Mouse (Mus musculus): Measurements from ENCODE around the gene Olfr50. TPM values are rescaled to one million over a fixed set of nuclear protein-coding genes. Genes with fewer than 3 reads are reported as not detected.

The Olfr50 gene
- polyA plus RNA-seq (2015; fragmentation: Nextera tagmentation; extraction: Ambion mirVana): not detected in 2 replicates

GRCm38 (mm10) chr2:36790238-36790637 lies at the start of gene Olfr50:
Gene Olfr50 (plus strand): TSS chr2:36790538.
- Histone ChIP-seq H3K36me3 (ENCODE audit: control insufficient read depth, insufficient read depth) (no peaks in the 10 kb centered on the region), H3K27me3 (replicated peaks; ENCODE audit: control insufficient read depth, insufficient read depth, low read length) (no peaks in the 10 kb centered on the region), H3K4me3 (replicated peaks; ENCODE audit: low read length) (no peak within 1 kb of the TSS), H3K27ac (ENCODE audit: low read length) (no peak within 1 kb of the TSS), H3K4me1 (replicated peaks; ENCODE audit: control insufficient read depth, insufficient read depth, low read length) (no peaks in the 10 kb centered on the region), H3K9me3 (ENCODE audit: control insufficient read depth, low read length) (peaks cover 9% of the 10 kb centered on the region; the same call in 1 of the 2 replicates), H3K9ac (replicated peaks; ENCODE audit: low read depth, low read length) (no peak within 1 kb of the TSS), H3K4me2 (ENCODE audit: low read length) (no peak within 1 kb of the TSS)
- WGBS: 86% methylated on average over 2 of the region's 2 CpGs
- ATAC-seq: no peak

DNA sequence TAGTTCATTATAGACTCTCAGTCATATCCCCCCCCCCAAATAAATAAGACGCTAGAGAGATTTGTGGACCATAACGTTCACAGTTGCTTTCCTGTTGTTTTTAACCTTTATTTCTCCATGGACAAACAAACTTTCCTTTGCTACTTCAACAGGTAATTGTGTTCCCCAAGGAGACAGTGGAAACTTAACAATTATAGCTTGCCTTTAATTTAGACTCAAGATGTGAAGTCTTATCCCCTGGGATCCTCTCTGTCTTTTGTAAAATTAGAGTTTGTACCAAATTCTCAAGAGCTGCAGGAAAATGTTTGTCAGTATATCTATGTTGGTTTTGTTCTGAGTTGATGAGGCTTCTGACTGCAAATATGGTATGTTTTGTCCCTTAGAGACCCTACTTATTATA lies 6.4 kb upstream of the Olfr50 start, which contains the start of gene Olfr348:
Gene Olfr348, plus strand, starts transcription at position 301 of the 400 bp plus-strand sequence.
- no peaks in the 10 kb centered on the region for H3K36me3 ChIP-seq (ENCODE audit: control insufficient read depth, insufficient read depth)
- H3K9me3 ChIP-seq (ENCODE audit: control insufficient read depth, low read length): peaks cover 5% of the 10 kb centered on the region; the same call in 1 of the 2 replicates
- H3K4me3 ChIP-seq (replicated peaks; ENCODE audit: low read length): no peak within 1 kb of the TSS
- H3K9ac ChIP-seq (replicated peaks; ENCODE audit: low read depth, low read length): no peak within 1 kb of the TSS
- WGBS: 72% methylated on average over 2 of the region's 2 CpGs
- H3K4me1 ChIP-seq (replicated peaks; ENCODE audit: control insufficient read depth, insufficient read depth, low read length): no peaks in the 10 kb centered on the region
- H3K4me2 ChIP-seq (ENCODE audit: low read length): no peak within 1 kb of the TSS
- H3K27ac ChIP-seq (ENCODE audit: low read length): no peak within 1 kb of the TSS
- no peak for ATAC-seq
- no peaks in the 10 kb centered on the region for H3K27me3 ChIP-seq (replicated peaks; ENCODE audit: control insufficient read depth, insufficient read depth, low read length)

DNA sequence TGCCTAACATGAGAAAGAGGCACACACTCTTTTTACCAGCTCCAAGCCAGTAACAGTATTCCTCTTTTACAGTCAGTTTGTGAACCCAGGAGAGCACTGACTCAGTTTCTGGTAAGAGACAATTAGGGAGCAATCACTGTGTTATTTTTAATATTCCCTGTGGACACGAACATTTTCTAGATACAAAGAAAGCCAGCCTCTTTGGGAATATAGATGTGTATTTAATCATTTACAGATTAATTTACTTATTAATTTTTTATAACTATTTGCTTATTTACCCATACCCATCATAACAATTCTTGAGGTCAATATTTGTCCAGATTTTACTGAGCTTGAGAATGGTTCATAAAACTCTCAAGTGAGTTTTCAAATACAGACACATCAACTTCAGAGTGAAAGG lies 26.6 kb downstream of the Olfr50 start, which contains the start of gene Olfr3:
Gene Olfr3, minus strand, starts transcription at position 101 of the 400 bp plus-strand sequence.
- Histone ChIP-seq H3K4me3 (replicated peaks; ENCODE audit: low read length) (no peak within 1 kb of the TSS), H3K9me3 (ENCODE audit: control insufficient read depth, low read length) (peaks cover 9% of the 10 kb centered on the region), H3K36me3 (ENCODE audit: control insufficient read depth, insufficient read depth) (no peaks in the 10 kb centered on the region), H3K27me3 (replicated peaks; ENCODE audit: control insufficient read depth, insufficient read depth, low read length) (no peaks in the 10 kb centered on the region), H3K9ac (replicated peaks; ENCODE audit: low read depth, low read length) (no peak within 1 kb of the TSS), H3K4me1 (replicated peaks; ENCODE audit: control insufficient read depth, insufficient read depth, low read length) (no peaks in the 10 kb centered on the region), H3K27ac (ENCODE audit: low read length) (no peak within 1 kb of the TSS), H3K4me2 (ENCODE audit: low read length) (no peak within 1 kb of the TSS)
- 79% methylated on average over 1 of the region's 1 CpGs for WGBS
- no peak for ATAC-seq

DNA sequence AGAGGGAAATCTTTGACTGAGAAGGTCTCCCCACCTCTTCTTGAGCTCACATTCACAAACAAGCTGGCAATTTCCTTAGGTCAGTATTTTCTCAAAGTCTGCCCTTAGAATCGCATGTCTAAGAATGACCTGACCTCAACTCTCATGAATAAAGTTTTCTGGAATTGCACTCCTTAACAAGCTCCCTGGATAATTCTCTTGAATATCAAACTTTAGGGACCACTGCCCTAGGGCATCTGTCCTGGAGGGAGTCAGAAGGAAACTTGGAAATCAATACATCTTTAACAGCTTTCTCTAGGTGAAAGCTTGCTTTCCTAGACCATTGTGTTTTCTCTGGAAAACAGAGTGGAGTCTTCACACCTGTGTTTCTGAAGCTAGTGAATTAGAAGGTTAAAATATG lies 55.7 kb downstream of the Olfr50 start, which contains the start of gene Olfr350:
Gene Olfr350, plus strand, starts transcription at position 301 of the 400 bp plus-strand sequence.
- no peak for ATAC-seq
- no peak within 1 kb of the TSS for H3K9ac ChIP-seq (replicated peaks; ENCODE audit: low read depth, low read length)
- WGBS: 93% methylated on average over 1 of the region's 1 CpGs
- H3K9me3 ChIP-seq (ENCODE audit: control insufficient read depth, low read length): peaks cover 9% of the 10 kb centered on the region
- no peaks in the 10 kb centered on the region for H3K4me1 ChIP-seq (replicated peaks; ENCODE audit: control insufficient read depth, insufficient read depth, low read length)
- no peaks in the 10 kb centered on the region for H3K27me3 ChIP-seq (replicated peaks; ENCODE audit: control insufficient read depth, insufficient read depth, low read length)
- H3K36me3 ChIP-seq (ENCODE audit: control insufficient read depth, insufficient read depth): no peaks in the 10 kb centered on the region
- no peak within 1 kb of the TSS for H3K4me3 ChIP-seq (replicated peaks; ENCODE audit: low read length)
- no peak within 1 kb of the TSS for H3K4me2 ChIP-seq (ENCODE audit: low read length)
- no peak within 1 kb of the TSS for H3K27ac ChIP-seq (ENCODE audit: low read length)

Other genes starting within 250 kb of the Olfr50 start
- gene Olfr344, start 223.9 kb upstream of the Olfr50 start, polyA plus RNA-seq (2015; fragmentation: Nextera tagmentation; extraction: Ambion mirVana): not detected in 2 replicates
- gene Olfr345, start 150.5 kb upstream of the Olfr50 start, polyA plus RNA-seq (2015; fragmentation: Nextera tagmentation; extraction: Ambion mirVana): not detected in 2 replicates
- not detected in 2 replicates for gene Olfr346, start 104.8 kb upstream of the Olfr50 start, polyA plus RNA-seq (2015; fragmentation: Nextera tagmentation; extraction: Ambion mirVana)
- gene Olfr347, start 58.6 kb upstream of the Olfr50 start, polyA plus RNA-seq (2015; fragmentation: Nextera tagmentation; extraction: Ambion mirVana): not detected in 2 replicates
- not detected in 2 replicates for gene Olfr348, start 6.3 kb upstream of the Olfr50 start, polyA plus RNA-seq (2015; fragmentation: Nextera tagmentation; extraction: Ambion mirVana)
- not detected in 2 replicates for gene Olfr3, start 26.5 kb downstream of the Olfr50 start, polyA plus RNA-seq (2015; fragmentation: Nextera tagmentation; extraction: Ambion mirVana)
- not detected in 2 replicates for gene Olfr350, start 55.8 kb downstream of the Olfr50 start, polyA plus RNA-seq (2015; fragmentation: Nextera tagmentation; extraction: Ambion mirVana)
- gene Olfr351, start 72.1 kb downstream of the Olfr50 start, polyA plus RNA-seq (2015; fragmentation: Nextera tagmentation; extraction: Ambion mirVana): not detected in 2 replicates
- not detected in 2 replicates for gene Olfr352, start 77.9 kb downstream of the Olfr50 start, polyA plus RNA-seq (2015; fragmentation: Nextera tagmentation; extraction: Ambion mirVana)
- gene Olfr353, start 102.4 kb downstream of the Olfr50 start, polyA plus RNA-seq (2015; fragmentation: Nextera tagmentation; extraction: Ambion mirVana): not detected in 2 replicates
- not detected in 2 replicates for gene Olfr354, start 115.1 kb downstream of the Olfr50 start, polyA plus RNA-seq (2015; fragmentation: Nextera tagmentation; extraction: Ambion mirVana)
- gene Olfr355, start 138.4 kb downstream of the Olfr50 start, polyA plus RNA-seq (2015; fragmentation: Nextera tagmentation; extraction: Ambion mirVana): not detected in 2 replicates
- not detected in 2 replicates for gene Olfr356, start 146.6 kb downstream of the Olfr50 start, polyA plus RNA-seq (2015; fragmentation: Nextera tagmentation; extraction: Ambion mirVana)
- not detected in 2 replicates for gene Olfr357, start 203.3 kb downstream of the Olfr50 start, polyA plus RNA-seq (2015; fragmentation: Nextera tagmentation; extraction: Ambion mirVana)
- gene Olfr358, start 218.8 kb downstream of the Olfr50 start, polyA plus RNA-seq (2015; fragmentation: Nextera tagmentation; extraction: Ambion mirVana): not detected in 2 replicates